In the genomic region with DNA sequence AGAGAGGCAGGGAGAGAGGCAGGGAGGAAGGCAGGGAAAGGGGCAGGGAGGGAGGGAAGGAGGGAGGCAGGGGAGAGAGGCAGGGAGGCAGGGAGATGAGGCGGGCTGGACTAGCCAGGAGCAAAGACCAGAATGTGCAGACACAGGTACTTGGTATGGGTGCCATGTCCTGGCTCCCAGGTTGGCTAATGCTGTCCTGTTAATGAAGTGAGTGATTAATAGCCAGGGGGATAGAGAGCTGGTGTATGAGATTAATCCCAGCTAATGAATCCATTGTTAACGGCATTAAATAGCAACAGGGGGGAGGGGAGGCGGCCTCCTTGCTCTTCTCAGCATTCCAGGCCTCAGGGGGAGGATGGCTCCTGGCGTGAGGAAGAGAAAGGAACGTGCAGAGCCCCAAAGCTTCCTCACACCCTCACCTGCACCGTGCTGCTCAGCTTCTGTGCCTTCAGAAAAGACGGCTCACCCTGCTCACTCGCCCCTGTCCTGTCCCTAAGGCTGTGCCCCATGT, we compare ENCODE assay signal across 13 mouse cellular contexts. TPM values are rescaled to one million over a fixed set of nuclear protein-coding genes. Genes with fewer than 3 reads are reported as not detected.
DNase-seq lines count a peak whose midpoint lies in the region; ATAC-seq and TF ChIP-seq lines count a peak whose summit lies in the region.
"Had no signal": no experiment of that assay in that cellular context is flagged by ENCODE, and none has a peak within 500 bp of the region (broad histone marks: within the 10 kb centered on the region; RNA-seq: fewer than 3 reads in every experiment).

No protein-coding gene starts in this region.

- H3K9ac ChIP-seq in forebrain, embryonic 14.5 days (ENCODE audit: low read length): peak overlapping the region; percentile 38; the same call in 1 of the 2 replicates
- peak overlapping the region; percentile 6; the same call in 1 of the 2 replicates for H3K9ac ChIP-seq in midbrain, embryonic 14.5 days (replicated peaks; ENCODE audit: low read length)
- H3K9ac ChIP-seq: embryonic facial prominence, embryonic 12.5 days had no signal

- no peak for TF ChIP-seq CTCF in E14TG2a.4 (conservative IDR thresholded peaks at IDR 0.05; ENCODE audit: low read length)
- no peak for TF ChIP-seq CTCF in gastrocnemius, adult 2 months (IDR thresholded peaks at IDR 0.05)

- peak; percentile 27 for DNase-seq in forebrain, embryonic 14.5 days (ENCODE audit: low spot score)
- DNase-seq in kidney, adult 9 months: peak; percentile 31
- peak; percentile 69 for DNase-seq in midbrain, embryonic 14.5 days
- no peak for DNase-seq in gastrocnemius, adult 2 months
- no peak for DNase-seq in cerebellum, adult 11 months
- no peak for DNase-seq in embryonic facial prominence, embryonic 10.5 days (ENCODE audit: low spot score)
- DNase-seq in frontal cortex, postnatal 36 days (ENCODE audit: low spot score in 2 of 2): no peak
- DNase-seq: adrenal gland, postnatal 36 days; cerebellum, adult 9-10 months had no signal

- peaks cover 36% of the 10 kb centered on the region for H3K4me1 ChIP-seq in E14TG2a.4 (replicated peaks; ENCODE audit: low read depth, low read length)
- H3K4me1 ChIP-seq in forebrain, embryonic 14.5 days (ENCODE audit: control insufficient read depth, insufficient read depth, low read length): peaks cover 15% of the 10 kb centered on the region
- H3K4me1 ChIP-seq in midbrain, embryonic 14.5 days (ENCODE audit: control insufficient read depth, insufficient read depth, low read length): peaks cover 19% of the 10 kb centered on the region
- peaks cover 15% of the 10 kb centered on the region for H3K4me1 ChIP-seq in embryonic facial prominence, embryonic 10.5 days

- peak overlapping the region; percentile 45 for H3K4me3 ChIP-seq in E14TG2a.4 (replicated peaks; ENCODE audit: low read length)
- H3K4me3 ChIP-seq in forebrain, embryonic 14.5 days (ENCODE audit: low read depth, low read length): no peak overlapping the region
- no peak overlapping the region for H3K4me3 ChIP-seq in midbrain, embryonic 14.5 days (replicated peaks; ENCODE audit: low read depth, low read length)
- H3K4me3 ChIP-seq in gastrocnemius, adult 2 months: no peak overlapping the region
- H3K4me3 ChIP-seq in embryonic facial prominence, embryonic 10.5 days: no peak overlapping the region
- H3K4me3 ChIP-seq: embryonic facial prominence, embryonic 12.5 days had no signal

- H3K27me3 ChIP-seq in E14TG2a.4 (ENCODE audit: insufficient read depth, low read length): peaks cover 68% of the 10 kb centered on the region
- H3K27me3 ChIP-seq in forebrain, embryonic 14.5 days (replicated peaks; ENCODE audit: control insufficient read depth, insufficient read depth, low read length): no peaks in the 10 kb centered on the region
- H3K27me3 ChIP-seq in midbrain, embryonic 14.5 days (ENCODE audit: control insufficient read depth, insufficient read depth, low read length): no peaks in the 10 kb centered on the region
- H3K27me3 ChIP-seq in embryonic facial prominence, embryonic 10.5 days (replicated peaks; ENCODE audit: low read depth, poor library complexity, severe bottlenecking): peaks cover 37% of the 10 kb centered on the region

- H3K4me2 ChIP-seq in forebrain, embryonic 14.5 days (ENCODE audit: low read length): no peak overlapping the region
- no peak overlapping the region for H3K4me2 ChIP-seq in midbrain, embryonic 14.5 days (ENCODE audit: low read length)
- H3K4me2 ChIP-seq: embryonic facial prominence, embryonic 12.5 days; liver, embryonic 11.5 days had no signal

- peak; percentile 50; the same call in 1 of the 2 replicates for ATAC-seq in forebrain, embryonic 14.5 days
- ATAC-seq in midbrain, embryonic 14.5 days (ENCODE audit: low FRiP score, low TSS enrichment): peak; percentile 72; the same call in 1 of the 2 replicates
- ATAC-seq: Patski had no signal

- no peaks in the 10 kb centered on the region for H3K9me3 ChIP-seq in E14TG2a.4 (ENCODE audit: low read length)
- no peaks in the 10 kb centered on the region for H3K9me3 ChIP-seq in forebrain, embryonic 14.5 days (replicated peaks; ENCODE audit: control insufficient read depth, low read length)
- no peaks in the 10 kb centered on the region for H3K9me3 ChIP-seq in midbrain, embryonic 14.5 days (ENCODE audit: control insufficient read depth, low read length)
- no peaks in the 10 kb centered on the region for H3K9me3 ChIP-seq in embryonic facial prominence, embryonic 10.5 days
- H3K9me3 ChIP-seq: embryonic facial prominence, embryonic 12.5 days had no signal

- intact Hi-C loops in gastrocnemius, adult 2 months (cut with DNase I): no loop called here

- H3K27ac ChIP-seq in forebrain, embryonic 14.5 days (ENCODE audit: low read depth, low read length): no peak overlapping the region
- H3K27ac ChIP-seq in midbrain, embryonic 14.5 days (replicated peaks; ENCODE audit: low read depth, low read length): peak overlapping the region; percentile 56
- H3K27ac ChIP-seq in gastrocnemius, adult 2 months: no peak overlapping the region
- H3K27ac ChIP-seq in embryonic facial prominence, embryonic 10.5 days (replicated peaks): no peak overlapping the region
- H3K27ac ChIP-seq: embryonic facial prominence, embryonic 12.5 days had no signal

- 2% methylated on average over 8 of the region's 8 CpGs for WGBS in forebrain, embryonic 14.5 days
- WGBS in midbrain, embryonic 14.5 days: 2% methylated on average over 8 of the region's 8 CpGs
- WGBS in embryonic facial prominence, embryonic 10.5 days: 4% methylated on average over 8 of the region's 8 CpGs

- H3K36me3 ChIP-seq in E14TG2a.4 (ENCODE audit: insufficient read depth, low read length): no peaks in the 10 kb centered on the region
- H3K36me3 ChIP-seq in forebrain, embryonic 14.5 days (ENCODE audit: control insufficient read depth, insufficient read depth, low read length): no peaks in the 10 kb centered on the region
- H3K36me3 ChIP-seq in midbrain, embryonic 14.5 days (ENCODE audit: control insufficient read depth, insufficient read depth, low read length): no peaks in the 10 kb centered on the region
- no peaks in the 10 kb centered on the region for H3K36me3 ChIP-seq in embryonic facial prominence, embryonic 10.5 days (replicated peaks)
- H3K36me3 ChIP-seq: embryonic facial prominence, embryonic 12.5 days had no signal

RNA-seq across cellular contexts. Expression of a gene that starts 45.0 kb away (rescaled TPM):
- polyA plus RNA-seq in forebrain, embryonic 14.5 days (2014; fragmentation: Nextera tagmentation; extraction: Ambion mirVana): 38.8 and 55.8 TPM in 2 replicates
- polyA plus RNA-seq in midbrain, embryonic 14.5 days (2014; fragmentation: Nextera tagmentation; extraction: Ambion mirVana): 83.4 and 84.7 TPM in 2 replicates
- total RNA-seq in gastrocnemius, adult 2 months (2021): 10 to 100 TPM; 46.3 to 52.4 TPM
- 34.7 and 40.8 TPM in 2 replicates for polyA plus RNA-seq in embryonic facial prominence, embryonic 10.5 days (2016; fragmentation: Nextera tagmentation; extraction: Ambion mirVana)

Comparison
In these comparisons a context has a peak if more than half of its experiments do, and no peak if none do; other contexts are left out.
1. DNase-seq: peak in forebrain, embryonic 14.5 days (single experiment), kidney, adult 9 months (single experiment) and midbrain, embryonic 14.5 days (single experiment); none in gastrocnemius, adult 2 months (single experiment), cerebellum, adult 11 months (single experiment), embryonic facial prominence, embryonic 10.5 days (single experiment) and frontal cortex, postnatal 36 days (0 of 2).